Mouse (Mus musculus) kidney, embryonic 14.5 days (tissue): ENCODE data around the gene Fhl2. TPM values are rescaled to one million over a fixed set of nuclear protein-coding genes. Genes with fewer than 3 reads are reported as not detected.

Source experiments
- ATAC-seq: fragments of 200-750 bp; cut with Nextera tagmentation; 2 replicates; pipeline ENCODE4 v1.8.0; 2017; ENCODE audit warnings: moderate number of reproducible peaks, mild to moderate bottlenecking, moderate TSS enrichment, moderate library complexity; ENCODE audit not compliant: low FRiP score, low TSS enrichment
- H3K27ac ChIP-seq: fragments of 300-500 bp; sonication (generic); 2 replicates; pipeline ENCODE4 v1.5.1; 2014; ENCODE audit warnings: low read depth, mild to moderate bottlenecking, low read length, moderate library complexity, mixed read lengths
- H3K27me3 ChIP-seq: fragments of 300-500 bp; sonication (generic); 2 replicates; pipeline ENCODE4 v1.6.1; 2014; ENCODE audit warnings: mild to moderate bottlenecking, low read length; ENCODE audit not compliant: control insufficient read depth, insufficient read depth
- H3K36me3 ChIP-seq: fragments of 300-500 bp; sonication (generic); 2 replicates; pipeline ENCODE4 v1.6.1; 2014; ENCODE audit warnings: low read length, mixed read lengths; ENCODE audit not compliant: control insufficient read depth, insufficient read depth
- H3K4me1 ChIP-seq: fragments of 300-500 bp; sonication (generic); 2 replicates; pipeline ENCODE4 v1.6.1; 2014; ENCODE audit warnings: low read length, mixed read lengths; ENCODE audit not compliant: control insufficient read depth, insufficient read depth
- H3K4me2 ChIP-seq: fragments of 300-500 bp; sonication (generic); replicated peaks from 2 replicates; pipeline ENCODE4 v1.6.1; 2014; ENCODE audit warnings: low read depth, mild to moderate bottlenecking, low read length
- H3K4me3 ChIP-seq: fragments of 300-500 bp; sonication (generic); 2 replicates; pipeline ENCODE4 v1.5.1; 2014; ENCODE audit warnings: mild to moderate bottlenecking, low read length
- H3K9ac ChIP-seq: fragments of 300-500 bp; sonication (generic); 2 replicates; pipeline ENCODE4 v1.6.1; 2014; ENCODE audit warnings: low read depth, mild to moderate bottlenecking, low read length, moderate library complexity
- H3K9me3 ChIP-seq: fragments of 300-500 bp; sonication (generic); 2 replicates; pipeline ENCODE4 v1.6.1; 2016; ENCODE audit warnings: low read length; ENCODE audit not compliant: control insufficient read depth
- WGBS: fragments of 180-500 bp; shearing (Covaris S2); extraction: QIAGEN DNeasy Blood & Tissue Kit; methylation state at CpG from one replicate; pipeline ENCODE4 v1.1.7; 2014; 5-methylcytosine and 5-hydroxymethylcytosine counted together
- polyA plus RNA-seq: library from polyadenylated mRNA; unstranded; fragments of >200 nt; fragmentation: Nextera tagmentation; extraction: Ambion mirVana; gene quantifications from 2 replicates; pipeline ENCODE4 v1.2.1, GENCODE M21; 2014

Gene Fhl2
- polyA plus RNA-seq, 1 experiment from 2014 or later: 87.6 TPM

DNA sequence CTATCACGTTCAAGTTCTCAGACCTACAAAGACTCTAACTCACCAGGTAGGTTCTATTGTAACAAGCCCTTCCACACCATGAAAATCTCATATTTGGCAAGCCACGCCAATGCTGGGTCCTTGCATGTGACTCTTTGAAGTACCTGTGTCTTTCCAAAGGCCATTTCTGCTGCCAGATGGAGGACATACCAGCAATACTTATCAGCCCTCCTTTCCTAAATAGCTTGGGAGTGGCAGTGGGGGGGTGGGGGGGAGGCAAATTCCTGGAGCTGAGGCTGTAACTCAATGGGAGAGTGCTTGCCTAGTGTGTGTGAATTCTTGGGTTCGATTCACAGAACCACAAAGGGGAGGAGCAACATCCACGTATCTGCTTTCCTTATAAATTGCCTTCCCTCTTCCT, 72.1 kb downstream of the Fhl2 start:
- 85% methylated on average over 4 of the region's 4 CpGs for WGBS
- Histone ChIP-seq H3K27ac (no peak overlapping the region), H3K4me2 (no peak overlapping the region), H3K4me3 (no peak overlapping the region), H3K4me1 (no peaks in the 10 kb centered on the region), H3K36me3 (peaks cover 49% of the 10 kb centered on the region), H3K9me3 (no peaks in the 10 kb centered on the region), H3K9ac (no peak overlapping the region), H3K27me3 (no peaks in the 10 kb centered on the region)
- ATAC-seq: no peak

DNA sequence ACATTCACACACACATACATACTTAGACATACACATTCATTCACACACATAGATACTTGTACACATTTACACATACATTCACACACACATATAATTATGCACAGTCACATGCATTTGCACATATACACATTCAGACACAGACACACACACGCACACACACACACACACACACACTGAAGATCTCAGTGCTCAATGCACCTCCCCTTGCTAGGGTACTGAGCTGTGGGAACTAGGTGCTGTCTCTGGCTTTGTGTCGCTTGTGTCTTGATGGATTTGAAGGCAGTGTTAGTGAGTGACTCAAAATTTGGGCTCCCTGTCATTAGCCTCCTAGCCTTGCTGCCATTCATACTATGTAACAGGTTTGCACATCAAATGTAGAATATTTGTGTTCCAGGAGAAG, 74.2 kb downstream of the Fhl2 start:
- WGBS: 92% methylated on average over 2 of the region's 2 CpGs
- no peak overlapping the region for H3K9ac ChIP-seq
- H3K27ac ChIP-seq: no peak overlapping the region
- no peak for ATAC-seq
- H3K4me3 ChIP-seq: no peak overlapping the region
- no peaks in the 10 kb centered on the region for H3K9me3 ChIP-seq
- H3K36me3 ChIP-seq: peaks cover 42% of the 10 kb centered on the region
- no peak overlapping the region for H3K4me2 ChIP-seq
- H3K27me3 ChIP-seq: no peaks in the 10 kb centered on the region
- H3K4me1 ChIP-seq: no peaks in the 10 kb centered on the region

DNA sequence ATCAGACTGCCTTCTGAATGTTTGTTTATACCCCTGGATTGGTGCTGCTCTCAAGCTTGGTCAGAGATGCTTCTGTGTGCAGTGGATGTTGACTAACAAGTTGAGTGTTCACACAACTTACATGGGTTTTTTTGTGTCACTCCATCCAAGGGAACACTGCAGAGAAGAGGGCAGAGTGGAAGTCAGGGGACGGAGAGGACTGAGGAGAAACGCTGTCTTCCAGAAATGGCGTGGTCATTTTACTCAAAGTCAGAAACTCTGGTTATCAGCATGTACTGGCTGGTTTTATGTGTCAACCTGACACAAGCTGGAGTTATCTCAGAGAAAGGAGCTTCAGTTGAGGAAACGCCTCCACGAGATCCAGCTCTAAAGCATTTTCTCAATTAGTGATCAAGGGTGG, 75.8 kb downstream of the Fhl2 start:
- Histone ChIP-seq H3K4me3 (no peak overlapping the region), H3K27me3 (no peaks in the 10 kb centered on the region), H3K36me3 (peaks cover 42% of the 10 kb centered on the region), H3K4me2 (no peak overlapping the region), H3K4me1 (no peaks in the 10 kb centered on the region), H3K9me3 (no peaks in the 10 kb centered on the region), H3K9ac (no peak overlapping the region), H3K27ac (no peak overlapping the region)
- 95% methylated on average over 5 of the region's 5 CpGs for WGBS
- no peak for ATAC-seq

DNA sequence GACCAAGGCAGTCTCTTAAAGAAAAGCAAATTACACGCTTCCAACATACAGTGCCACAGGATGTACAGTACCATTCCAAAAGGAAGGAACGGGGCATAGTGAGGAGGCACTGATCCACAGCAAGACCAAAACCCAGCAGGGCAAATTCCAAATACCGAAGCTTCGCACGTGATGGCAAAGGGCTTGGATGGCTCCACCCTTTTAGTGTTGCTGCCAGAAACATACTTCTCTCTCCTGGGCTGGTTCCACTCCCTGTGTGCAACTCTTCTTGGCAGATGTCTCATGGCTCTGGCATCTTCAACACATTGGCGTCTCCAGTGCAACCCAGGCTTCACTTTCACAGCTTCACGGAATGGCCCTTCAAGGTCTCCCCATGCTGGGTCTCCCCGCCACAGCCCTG, 79.3 kb downstream of the Fhl2 start:
- peaks cover 49% of the 10 kb centered on the region for H3K36me3 ChIP-seq

DNA sequence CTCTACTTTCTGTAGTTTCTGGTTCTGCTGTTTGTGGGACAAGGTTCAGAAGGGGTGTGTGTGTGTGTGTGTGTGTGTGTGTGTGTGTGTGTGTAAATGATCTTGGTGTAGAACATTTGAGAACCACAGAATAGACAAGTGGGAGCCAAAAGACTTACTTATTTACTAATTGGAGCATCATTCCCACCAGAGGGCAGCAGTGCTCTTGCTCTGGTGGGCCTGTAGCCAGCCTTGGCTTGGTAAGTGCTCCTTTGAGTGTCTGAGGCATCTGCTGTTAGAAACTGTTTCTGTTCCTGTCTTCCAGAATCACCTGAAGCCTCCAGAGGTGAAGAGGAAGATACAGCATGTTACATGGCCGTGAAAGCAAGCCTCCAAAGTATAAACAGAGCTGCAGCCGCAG, 83.9 kb downstream of the Fhl2 start:
- Histone ChIP-seq H3K4me3 (no peak overlapping the region), H3K4me1 (no peaks in the 10 kb centered on the region), H3K9me3 (no peaks in the 10 kb centered on the region), H3K27me3 (no peaks in the 10 kb centered on the region), H3K27ac (no peak overlapping the region), H3K9ac (no peak overlapping the region), H3K4me2 (no peak overlapping the region), H3K36me3 (peaks cover 59% of the 10 kb centered on the region)
- 93% methylated on average over 2 of the region's 2 CpGs for WGBS
- no peak for ATAC-seq

More for the DNA sequence above, 79.3 kb downstream of the Fhl2 start:
- Histone ChIP-seq H3K9me3 (no peaks in the 10 kb centered on the region), H3K27ac (no peak overlapping the region), H3K27me3 (no peaks in the 10 kb centered on the region), H3K4me3 (no peak overlapping the region), H3K4me1 (no peaks in the 10 kb centered on the region), H3K9ac (no peak overlapping the region), H3K4me2 (no peak overlapping the region)
- WGBS: 98% methylated on average over 8 of the region's 8 CpGs
- ATAC-seq: no peak

DNA sequence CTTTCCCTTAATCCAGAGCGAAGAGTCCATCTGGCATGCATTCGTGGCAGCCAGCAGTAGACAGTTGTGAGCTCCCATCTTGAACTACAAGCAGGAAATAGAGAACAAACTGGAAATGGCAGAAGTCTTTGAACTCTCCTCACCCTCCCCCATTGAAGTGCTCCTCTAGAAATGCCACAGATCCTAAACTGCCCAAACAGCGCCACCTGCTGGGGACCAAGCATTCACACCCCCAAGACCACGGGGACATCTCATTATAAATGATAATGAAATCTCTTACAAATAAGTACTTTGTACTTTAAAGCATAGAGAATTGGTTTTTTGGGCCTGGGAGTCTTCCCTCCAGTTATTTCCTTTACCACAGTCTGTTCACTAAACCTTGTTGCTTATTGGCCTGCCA, 86.2 kb downstream of the Fhl2 start:
- no peak overlapping the region for H3K27ac ChIP-seq
- H3K27me3 ChIP-seq: no peaks in the 10 kb centered on the region
- no peak overlapping the region for H3K9ac ChIP-seq
- no peak overlapping the region for H3K4me2 ChIP-seq
- no peaks in the 10 kb centered on the region for H3K9me3 ChIP-seq
- H3K36me3 ChIP-seq: peaks cover 49% of the 10 kb centered on the region
- no peak overlapping the region for H3K4me3 ChIP-seq
- no peak for ATAC-seq
- 57% methylated on average over 4 of the region's 4 CpGs for WGBS
- H3K4me1 ChIP-seq: no peaks in the 10 kb centered on the region

DNA sequence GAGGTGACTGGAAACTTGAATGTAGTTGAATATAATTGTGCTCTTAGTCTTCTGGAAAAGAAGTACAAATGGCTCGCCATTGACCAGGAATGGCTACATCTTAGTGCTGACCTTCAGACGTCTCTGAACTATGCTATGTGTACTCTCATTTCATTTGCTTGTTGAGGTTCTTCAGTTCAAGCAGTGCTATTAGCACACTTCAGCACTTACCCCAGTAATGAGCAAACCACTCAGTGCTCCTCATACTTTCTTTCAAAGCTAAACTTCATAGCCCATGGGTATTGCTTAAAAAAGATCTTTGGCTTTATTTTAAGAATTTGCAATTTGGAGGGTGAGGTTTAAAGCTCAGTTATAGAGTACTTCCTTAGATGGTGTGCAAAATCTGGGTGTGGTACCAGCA, 88.1 kb downstream of the Fhl2 start:
- no peaks in the 10 kb centered on the region for H3K9me3 ChIP-seq
- no peak overlapping the region for H3K27ac ChIP-seq
- no peak for ATAC-seq
- peaks cover 32% of the 10 kb centered on the region for H3K36me3 ChIP-seq
- H3K4me3 ChIP-seq: no peak overlapping the region
- H3K4me1 ChIP-seq: no peaks in the 10 kb centered on the region
- 83% methylated on average over 2 of the region's 2 CpGs for WGBS
- H3K4me2 ChIP-seq: no peak overlapping the region
- no peaks in the 10 kb centered on the region for H3K27me3 ChIP-seq
- H3K9ac ChIP-seq: no peak overlapping the region

DNA sequence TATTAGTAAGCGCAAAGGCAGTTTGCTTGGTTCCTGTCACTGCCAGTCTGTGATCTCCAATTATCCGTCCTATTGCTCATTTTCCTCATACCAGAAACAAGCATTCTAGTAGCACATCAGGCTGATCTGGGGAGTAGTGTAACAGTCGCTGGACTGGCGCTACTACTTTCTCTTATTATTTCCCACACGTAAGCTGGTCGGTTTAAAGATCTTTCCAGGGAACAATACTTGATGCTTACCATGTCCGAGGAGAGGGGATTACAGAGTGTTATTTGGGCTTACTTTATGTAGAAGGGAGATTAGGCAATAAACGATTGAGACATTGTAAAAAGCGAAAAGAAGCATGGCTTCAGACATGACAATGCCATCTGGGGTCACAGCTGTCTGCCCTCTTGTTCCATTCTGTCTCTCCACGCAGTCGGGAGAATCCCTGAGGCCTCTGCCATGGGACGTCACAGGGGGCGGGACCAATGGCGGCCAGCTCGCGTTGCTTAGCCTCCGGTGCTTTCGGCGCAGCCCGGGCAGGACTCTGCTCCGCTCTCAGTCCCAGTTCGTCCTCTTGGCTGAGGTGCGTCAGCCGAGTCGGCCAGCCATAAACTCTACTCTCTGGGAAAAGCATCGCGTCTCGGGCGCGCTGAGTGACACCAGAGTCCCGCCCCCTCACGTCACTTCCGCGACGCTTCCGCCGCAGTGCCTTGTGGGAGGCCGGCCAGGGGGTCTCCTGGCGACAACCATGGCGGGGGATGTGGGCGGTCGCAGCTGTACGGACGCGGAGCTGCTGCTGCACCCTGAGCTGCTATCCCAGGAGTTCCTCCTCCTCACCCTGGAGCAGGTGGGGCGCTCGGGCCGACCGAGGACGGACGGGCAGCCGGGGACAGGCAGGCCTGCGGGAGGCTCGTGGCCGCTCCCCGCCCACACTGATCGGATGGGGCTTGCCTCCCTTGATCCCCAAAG, 98.5 kb downstream of the Fhl2 start, which contains the start of the genes Tgfbrap1 and AI597479:
Gene Tgfbrap1, minus strand, starts transcription at position 607 of the 954 bp plus-strand sequence.
Gene AI597479, plus strand, starts transcription at position 680 of the 954 bp plus-strand sequence.
- Histone ChIP-seq H3K27me3 (no peaks in the 10 kb centered on the region), H3K27ac (peak within 1 kb of the TSS; percentile 99), H3K4me1 (peaks cover 5% of the 10 kb centered on the region; the same call in 1 of the 2 replicates), H3K9me3 (no peaks in the 10 kb centered on the region), H3K9ac (peak within 1 kb of the TSS; percentile 92), H3K36me3 (peaks cover 9% of the 10 kb centered on the region; the same call in 1 of the 2 replicates), H3K4me2 (peak within 1 kb of the TSS; percentile 93), H3K4me3 (peak within 1 kb of the TSS; percentile 96)
- under 1% methylated on average over 56 of the region's 57 CpGs for WGBS
- ATAC-seq: peak; percentile 98

DNA sequence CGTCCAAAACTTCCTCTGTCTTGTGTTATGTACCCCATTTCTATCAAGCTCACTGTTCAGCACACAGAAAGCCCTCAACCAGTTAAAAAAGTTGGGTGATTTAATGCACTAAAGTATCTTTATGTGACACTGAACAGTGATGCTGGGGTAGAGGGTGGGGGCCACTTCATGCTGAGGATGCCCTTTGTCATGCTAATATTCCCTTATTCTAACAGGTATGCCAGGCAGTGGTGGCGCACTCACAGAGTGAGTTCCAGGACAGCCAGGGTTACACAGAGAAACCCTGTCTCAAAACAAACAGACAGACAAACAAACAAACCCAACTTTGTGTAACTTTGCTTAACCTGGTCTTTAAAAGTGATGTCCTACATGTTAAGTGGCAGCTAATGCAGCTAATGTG, 102.6 kb downstream of the Fhl2 start:
- Histone ChIP-seq H3K4me3 (no peak overlapping the region), H3K27me3 (no peaks in the 10 kb centered on the region), H3K27ac (no peak overlapping the region), H3K9ac (no peak overlapping the region), H3K9me3 (no peaks in the 10 kb centered on the region), H3K4me2 (no peak overlapping the region), H3K4me1 (peaks cover 4% of the 10 kb centered on the region; the same call in 1 of the 2 replicates), H3K36me3 (peaks cover 5% of the 10 kb centered on the region; the same call in 1 of the 2 replicates)
- no peak for ATAC-seq
- WGBS: 97% methylated on average over 2 of the region's 2 CpGs
